Mouse (Mus musculus): ENCODE results near the gene Ttc21a. TPM values are rescaled to one million over a fixed set of nuclear protein-coding genes. Genes with fewer than 3 reads are reported as not detected.
A peak's percentile ranks its signal among the peaks of the same experiment; 100 is the strongest.
"Not testable (repeated sequence)": the region's sequence is repeated elsewhere in the genome, so short reads cannot be mapped to it uniquely, and the experiment has no call there.

Gene Ttc21a
- polyA plus RNA-seq, 1 experiment from 2014 or later: 0.23 TPM

DNA sequence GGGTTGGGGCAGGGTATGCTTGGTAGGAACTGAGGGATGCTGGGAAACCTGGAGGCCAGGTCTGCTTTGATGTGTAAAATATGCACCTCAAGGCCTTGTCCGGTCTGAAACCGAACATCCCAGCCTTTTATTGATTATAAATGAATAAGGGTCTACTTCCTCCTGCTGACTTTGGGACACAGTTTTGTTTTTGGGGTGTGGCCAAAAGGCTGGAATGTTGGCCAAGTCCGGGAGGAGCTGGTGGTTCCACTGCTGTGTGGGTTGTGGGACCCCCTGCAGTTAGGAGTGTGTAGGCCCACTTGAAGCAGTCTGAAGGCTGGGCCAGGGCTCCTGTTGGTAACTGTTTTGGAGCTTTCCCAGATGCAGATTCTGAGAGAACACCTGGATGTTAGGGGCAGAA lies 68.5 kb downstream of the Ttc21a start:
- no peaks in the 10 kb centered on the region for H3K27me3 ChIP-seq
- H3K9me3 ChIP-seq: no peaks in the 10 kb centered on the region
- no peak for ATAC-seq (ENCODE audit: insufficient number of reproducible peaks, insufficient read depth, low FRiP score, low TSS enrichment)
- no peaks in the 10 kb centered on the region for H3K4me1 ChIP-seq
- no peak overlapping the region for H3K4me2 ChIP-seq (replicated peaks)
- no peak overlapping the region for H3K27ac ChIP-seq
- no peak overlapping the region for H3K4me3 ChIP-seq
- 66% methylated on average over 3 of the region's 3 CpGs for WGBS
- no peak overlapping the region for H3K9ac ChIP-seq
- H3K36me3 ChIP-seq: no peaks in the 10 kb centered on the region

DNA sequence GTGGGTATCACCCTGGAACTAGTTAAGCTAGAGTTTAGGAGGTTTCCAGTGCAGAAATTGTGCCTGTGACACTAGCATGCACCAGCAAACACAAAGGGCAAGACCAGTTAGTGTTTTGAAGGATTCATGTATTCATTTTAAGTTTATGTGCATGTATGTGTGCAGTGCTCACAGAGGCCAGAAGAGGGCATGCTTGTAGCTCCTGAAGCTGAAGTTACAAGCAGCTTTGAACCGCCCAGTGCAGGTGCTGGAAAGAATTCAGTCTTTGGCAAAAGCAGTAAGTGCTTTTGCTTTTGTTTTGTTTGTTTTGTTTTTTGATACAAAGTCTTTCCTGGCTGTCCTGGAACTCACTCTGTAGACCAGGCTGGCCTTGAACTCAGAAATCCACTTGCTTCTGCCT lies 70.4 kb downstream of the Ttc21a start:
- Histone ChIP-seq H3K27me3 (no peaks in the 10 kb centered on the region), H3K4me1 (no peaks in the 10 kb centered on the region), H3K9ac (no peak overlapping the region), H3K9me3 (no peaks in the 10 kb centered on the region), H3K36me3 (no peaks in the 10 kb centered on the region), H3K4me3 (no peak overlapping the region), H3K4me2 (replicated peaks) (no peak overlapping the region), H3K27ac (no peak overlapping the region)
- ATAC-seq (ENCODE audit: insufficient number of reproducible peaks, insufficient read depth, low FRiP score, low TSS enrichment): no peak
- WGBS: 94% methylated on average over 1 of the region's 1 CpGs

DNA sequence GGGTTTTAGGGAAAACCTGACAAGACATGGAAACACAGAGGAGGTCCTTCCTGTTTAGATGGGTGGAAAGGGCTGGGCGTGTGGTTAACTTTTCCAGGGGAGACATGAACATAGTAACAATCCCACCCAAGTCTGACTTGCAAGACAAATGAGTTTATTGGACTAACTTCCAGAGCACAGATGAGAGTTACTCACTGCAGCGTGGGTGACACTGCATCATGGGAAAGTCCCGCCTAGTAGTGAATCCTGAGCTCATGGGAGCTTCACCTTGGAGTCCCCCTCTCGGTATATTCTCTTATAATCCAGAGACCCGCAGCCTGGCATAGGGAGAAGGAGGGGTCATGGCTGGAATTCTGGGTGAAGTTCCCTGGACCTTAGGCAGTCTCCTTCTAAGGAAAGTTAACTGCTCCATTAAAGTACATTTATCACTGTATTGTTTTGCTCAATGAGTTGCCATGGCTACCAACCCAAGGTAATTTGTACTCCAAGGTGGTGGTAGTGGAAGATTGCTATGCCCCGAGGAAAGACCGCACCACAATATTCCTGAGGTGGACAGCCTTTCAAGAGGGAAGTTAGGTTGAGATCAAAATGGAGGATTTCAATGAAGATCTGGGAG lies 71.9 kb downstream of the Ttc21a start:
- H3K27ac ChIP-seq: no peak overlapping the region
- no peak for ATAC-seq (ENCODE audit: insufficient number of reproducible peaks, insufficient read depth, low FRiP score, low TSS enrichment)
- H3K36me3 ChIP-seq: no peaks in the 10 kb centered on the region
- H3K9ac ChIP-seq: no peak overlapping the region
- 78% methylated on average over 7 of the region's 7 CpGs for WGBS
- H3K9me3 ChIP-seq: no peaks in the 10 kb centered on the region
- H3K27me3 ChIP-seq: no peaks in the 10 kb centered on the region
- H3K4me2 ChIP-seq (replicated peaks): no peak overlapping the region
- no peak overlapping the region for H3K4me3 ChIP-seq
- H3K4me1 ChIP-seq: no peaks in the 10 kb centered on the region

DNA sequence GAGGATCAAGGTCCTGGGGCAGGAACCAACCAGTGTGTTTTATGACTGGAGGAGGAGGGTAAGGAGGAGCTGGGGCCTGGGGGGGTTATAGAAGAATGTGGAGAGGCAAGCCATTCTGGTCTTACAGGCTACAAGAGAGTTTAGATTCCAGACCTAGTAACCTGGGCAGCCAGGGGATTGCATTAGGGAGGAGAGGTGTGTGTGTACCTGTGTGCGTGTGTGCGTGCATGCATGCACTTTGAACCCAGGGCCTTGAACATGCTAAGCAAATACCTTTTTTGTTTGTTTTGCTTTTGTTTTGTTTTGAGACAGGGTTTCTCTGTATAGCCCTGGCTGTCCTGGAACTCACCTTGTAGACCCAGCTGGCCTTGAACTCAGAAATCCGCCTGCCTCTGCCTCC lies 72.5 kb downstream of the Ttc21a start:
- Histone ChIP-seq H3K27ac (no peak overlapping the region), H3K4me3 (no peak overlapping the region), H3K36me3 (no peaks in the 10 kb centered on the region), H3K4me1 (no peaks in the 10 kb centered on the region), H3K4me2 (replicated peaks) (no peak overlapping the region), H3K9me3 (no peaks in the 10 kb centered on the region), H3K27me3 (no peaks in the 10 kb centered on the region), H3K9ac (no peak overlapping the region)
- WGBS: 97% methylated on average over 3 of the region's 3 CpGs
- no peak for ATAC-seq (ENCODE audit: insufficient number of reproducible peaks, insufficient read depth, low FRiP score, low TSS enrichment)

DNA sequence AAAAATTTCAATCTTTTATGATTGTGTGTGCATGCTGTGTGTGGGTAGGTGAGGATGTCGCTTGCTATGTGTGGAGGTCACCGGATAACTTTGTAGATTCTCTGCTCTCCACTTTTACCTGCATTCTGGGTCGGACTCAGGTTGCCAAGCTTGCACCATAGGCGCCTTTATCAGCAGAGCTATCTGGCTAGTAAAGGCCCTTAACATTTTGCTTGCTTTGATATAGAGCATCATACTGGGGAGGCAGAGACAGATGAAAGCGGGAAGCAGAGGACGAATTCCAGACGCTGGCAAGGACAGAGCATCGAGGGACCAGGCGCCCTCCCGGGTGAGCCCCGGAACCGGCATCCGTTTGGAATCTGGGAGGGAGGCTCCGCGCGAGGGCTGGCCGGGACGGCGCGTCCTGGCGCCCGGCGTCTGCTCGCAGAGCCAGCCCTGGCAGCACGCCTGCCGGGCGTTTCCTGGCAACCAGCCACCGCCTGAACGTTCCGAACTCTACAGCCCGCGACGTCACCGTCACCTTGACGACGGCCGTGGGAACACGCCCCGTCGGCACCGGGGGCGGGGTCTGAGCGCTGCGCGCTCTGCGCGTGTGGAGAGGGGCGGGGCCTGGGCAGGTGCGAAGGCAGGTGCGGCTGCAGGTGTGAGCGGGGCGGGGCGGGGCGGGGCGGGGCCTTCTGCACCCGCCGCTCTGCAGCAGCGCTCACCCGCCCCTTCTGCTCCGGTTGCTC lies 73.5 kb downstream of the Ttc21a start:
- no peaks in the 10 kb centered on the region for H3K9me3 ChIP-seq
- no peaks in the 10 kb centered on the region for H3K4me1 ChIP-seq
- no peaks in the 10 kb centered on the region for H3K27me3 ChIP-seq
- H3K4me2 ChIP-seq (replicated peaks): peak overlapping the region; percentile 81
- H3K9ac ChIP-seq: no peak overlapping the region
- no peaks in the 10 kb centered on the region for H3K36me3 ChIP-seq
- WGBS: 2% methylated on average over 54 of the region's 60 CpGs
- H3K27ac ChIP-seq: peak overlapping the region; percentile 59
- peak; percentile 86 for ATAC-seq (ENCODE audit: insufficient number of reproducible peaks, insufficient read depth, low FRiP score, low TSS enrichment)
- peak overlapping the region; percentile 38 for H3K4me3 ChIP-seq

DNA sequence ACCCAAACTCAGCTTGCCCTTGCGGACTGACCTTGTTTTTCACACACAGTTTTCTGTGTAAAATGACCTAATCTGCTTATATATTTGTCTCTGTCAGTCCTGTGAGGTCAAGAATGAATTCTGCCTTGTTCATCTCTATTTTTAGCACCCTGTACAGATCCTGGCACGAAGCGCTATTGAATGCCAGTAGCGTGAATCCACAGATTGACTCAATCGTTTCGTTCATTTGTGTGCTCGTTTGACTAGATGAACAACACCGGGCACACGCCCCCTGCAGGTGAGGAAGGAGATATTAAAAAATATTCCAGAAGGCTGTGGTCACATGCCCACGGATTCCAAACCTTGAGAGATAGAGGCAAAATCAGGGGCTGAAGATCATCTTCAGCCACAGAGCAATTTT lies 74.1 kb downstream of the Ttc21a start:
- peak overlapping the region; percentile 38 for H3K4me3 ChIP-seq
- H3K36me3 ChIP-seq: no peaks in the 10 kb centered on the region
- H3K27me3 ChIP-seq: no peaks in the 10 kb centered on the region
- H3K9me3 ChIP-seq: no peaks in the 10 kb centered on the region
- H3K27ac ChIP-seq: 0 out of 2 replicates have a peak overlapping the region, but pooled peaks have one; percentile 59
- H3K9ac ChIP-seq: no peak overlapping the region
- peak; percentile 13; the same call in 1 of the 2 replicates for ATAC-seq (ENCODE audit: insufficient number of reproducible peaks, insufficient read depth, low FRiP score, low TSS enrichment)
- under 1% methylated on average over 10 of the region's 10 CpGs for WGBS
- no peaks in the 10 kb centered on the region for H3K4me1 ChIP-seq
- peak overlapping the region; percentile 81 for H3K4me2 ChIP-seq (replicated peaks)

DNA sequence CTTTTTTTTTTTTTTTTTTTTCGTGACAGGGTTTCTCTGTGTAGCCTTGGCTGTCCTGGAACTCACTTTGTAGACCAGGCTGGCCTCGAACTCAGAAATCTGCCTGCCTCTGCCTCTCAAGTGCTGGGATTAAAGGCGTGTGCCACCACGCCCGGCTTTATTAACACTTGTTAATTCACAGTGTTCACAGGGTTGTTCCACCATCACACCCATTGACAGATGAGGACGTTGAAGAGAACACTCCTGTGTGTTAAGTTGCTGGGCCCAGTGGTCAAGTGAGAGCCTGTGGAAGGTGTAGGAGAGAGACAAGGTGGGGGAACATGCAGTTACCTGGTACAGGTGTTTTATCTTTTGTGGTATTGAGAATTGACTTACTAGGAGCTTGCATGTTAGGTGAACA lies 74.8 kb downstream of the Ttc21a start:
- H3K4me1 ChIP-seq; H3K4me3 ChIP-seq; H3K9me3 ChIP-seq; H3K27me3 ChIP-seq; H3K9ac ChIP-seq; ATAC-seq (ENCODE audit: insufficient number of reproducible peaks, insufficient read depth, low FRiP score, low TSS enrichment); H3K27ac ChIP-seq; H3K4me2 ChIP-seq (replicated peaks); H3K36me3 ChIP-seq: not testable (repeated sequence)
- 81% methylated on average over 6 of the region's 6 CpGs for WGBS

DNA sequence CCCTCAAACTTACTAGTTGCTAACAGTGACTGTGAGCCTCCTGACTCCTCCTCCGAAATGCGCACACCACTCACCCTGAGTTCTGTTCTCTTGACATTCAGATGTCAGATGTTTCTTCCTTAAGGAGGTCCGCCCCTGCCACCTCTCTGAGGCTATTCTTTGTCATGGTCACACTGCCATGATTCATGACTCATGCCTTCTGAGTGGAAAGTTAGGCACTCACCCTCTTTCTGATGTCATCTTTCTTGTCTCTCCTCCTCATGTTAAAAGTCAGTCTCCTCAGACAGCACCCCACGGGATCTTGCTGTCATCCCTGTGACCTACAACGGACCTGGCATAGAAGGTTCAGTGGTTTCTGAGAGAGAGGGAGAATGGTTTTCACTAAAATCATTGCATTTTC lies 75.4 kb downstream of the Ttc21a start:
- no peaks in the 10 kb centered on the region for H3K27me3 ChIP-seq
- WGBS: 87% methylated on average over 5 of the region's 5 CpGs
- no peak overlapping the region for H3K27ac ChIP-seq
- no peaks in the 10 kb centered on the region for H3K9me3 ChIP-seq
- H3K4me1 ChIP-seq: no peaks in the 10 kb centered on the region
- no peak overlapping the region for H3K9ac ChIP-seq
- H3K4me3 ChIP-seq: no peak overlapping the region
- no peak for ATAC-seq (ENCODE audit: insufficient number of reproducible peaks, insufficient read depth, low FRiP score, low TSS enrichment)
- H3K4me2 ChIP-seq (replicated peaks): no peak overlapping the region
- H3K36me3 ChIP-seq: no peaks in the 10 kb centered on the region

DNA sequence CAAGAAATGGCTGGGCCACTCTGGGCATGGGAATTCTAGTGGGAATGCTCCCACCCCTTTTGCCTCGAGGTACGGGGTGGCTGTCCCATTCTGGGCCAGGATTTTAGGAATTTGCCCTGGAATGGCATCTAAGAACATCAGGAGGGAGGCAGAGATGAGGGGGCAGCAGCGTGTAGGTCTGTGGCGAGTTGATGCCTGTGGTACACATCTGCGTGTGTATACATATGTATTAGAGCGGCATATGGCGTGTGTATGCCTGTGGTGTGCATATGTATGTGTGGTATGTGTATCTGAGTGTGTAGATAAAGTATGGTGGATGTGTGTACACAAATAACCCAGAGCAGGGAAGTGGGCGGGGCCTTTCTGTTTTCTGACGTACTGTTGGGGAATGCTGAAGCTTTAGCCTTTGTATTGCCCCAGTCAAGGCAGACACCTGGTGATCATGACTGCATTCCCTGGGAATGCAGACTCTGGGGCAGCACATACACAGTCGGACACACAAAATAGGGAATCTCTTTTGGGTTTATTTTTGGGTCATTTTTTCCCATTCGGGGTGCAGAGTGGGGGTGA lies 75.9 kb downstream of the Ttc21a start:
- no peak overlapping the region for H3K9ac ChIP-seq
- no peak overlapping the region for H3K27ac ChIP-seq
- H3K9me3 ChIP-seq: no peaks in the 10 kb centered on the region
- H3K27me3 ChIP-seq: no peaks in the 10 kb centered on the region
- H3K36me3 ChIP-seq: no peaks in the 10 kb centered on the region
- no peak for ATAC-seq (ENCODE audit: insufficient number of reproducible peaks, insufficient read depth, low FRiP score, low TSS enrichment)
- no peak overlapping the region for H3K4me2 ChIP-seq (replicated peaks)
- WGBS: 74% methylated on average over 11 of the region's 11 CpGs
- no peak overlapping the region for H3K4me3 ChIP-seq
- H3K4me1 ChIP-seq: no peaks in the 10 kb centered on the region

DNA sequence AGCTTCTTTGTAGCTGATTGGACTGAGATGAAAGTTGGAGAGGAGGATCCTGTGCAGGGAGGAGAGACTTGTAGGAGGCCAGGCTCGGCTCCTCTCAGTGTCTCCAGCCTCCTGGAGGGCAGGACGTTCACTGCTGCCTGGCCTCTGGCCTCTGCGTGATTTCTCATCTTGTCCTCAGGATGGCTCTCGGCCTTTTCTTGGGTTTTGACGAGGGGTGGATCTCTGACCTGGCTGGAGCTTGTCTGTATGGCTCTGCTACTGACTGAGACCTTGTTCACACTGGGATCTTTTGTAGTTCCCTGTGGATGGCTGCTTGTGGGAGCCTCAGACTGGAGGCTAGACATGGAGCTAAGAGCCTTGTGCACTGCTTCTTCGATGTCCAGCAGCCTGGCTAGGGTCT lies 77.4 kb downstream of the Ttc21a start:
- Histone ChIP-seq H3K36me3 (no peaks in the 10 kb centered on the region), H3K9me3 (no peaks in the 10 kb centered on the region), H3K27ac (no peak overlapping the region), H3K4me1 (no peaks in the 10 kb centered on the region), H3K4me3 (no peak overlapping the region), H3K27me3 (no peaks in the 10 kb centered on the region), H3K9ac (no peak overlapping the region), H3K4me2 (replicated peaks) (no peak overlapping the region)
- WGBS: 54% methylated on average over 6 of the region's 6 CpGs
- ATAC-seq (ENCODE audit: insufficient number of reproducible peaks, insufficient read depth, low FRiP score, low TSS enrichment): no peak

DNA sequence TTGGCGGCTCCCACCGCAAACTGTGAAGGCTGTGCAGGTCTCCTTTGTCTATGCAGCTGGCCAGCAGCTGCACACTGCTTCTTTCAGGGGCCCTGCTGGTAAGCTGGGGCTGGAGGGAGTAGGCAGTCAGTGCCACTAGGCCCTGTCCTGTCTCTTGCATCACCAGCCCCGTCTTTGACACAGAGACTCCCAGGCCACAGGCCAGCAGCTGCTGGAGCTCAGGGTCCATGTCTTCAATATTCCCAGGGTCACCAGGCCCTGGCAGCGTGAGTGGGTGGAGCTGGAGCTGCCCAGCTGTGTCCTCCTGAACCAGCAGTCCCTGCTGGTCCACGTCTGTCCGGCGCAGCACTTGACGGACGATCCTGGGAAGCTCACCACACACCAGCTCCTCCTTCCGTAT lies 79.5 kb downstream of the Ttc21a start:
- H3K27me3 ChIP-seq: no peaks in the 10 kb centered on the region
- no peak for ATAC-seq (ENCODE audit: insufficient number of reproducible peaks, insufficient read depth, low FRiP score, low TSS enrichment)
- H3K4me3 ChIP-seq: no peak overlapping the region
- 0 out of 2 replicates have a peak, but pooled peaks cover 5% of the 10 kb centered on the region for H3K4me1 ChIP-seq
- no peak overlapping the region for H3K9ac ChIP-seq
- H3K4me2 ChIP-seq (replicated peaks): no peak overlapping the region
- no peaks in the 10 kb centered on the region for H3K36me3 ChIP-seq
- no peak overlapping the region for H3K27ac ChIP-seq
- WGBS: 73% methylated on average over 10 of the region's 10 CpGs
- no peaks in the 10 kb centered on the region for H3K9me3 ChIP-seq
